Mouse (Mus musculus) CH12.LX (cell line): Measurements from ENCODE around the gene Zkscan7.

ENCODE experiments used
- CTCF ChIP-seq, 2 experiments: IDR thresholded peaks in 1 of 2; conservative IDR thresholded peaks in 1 of 2; 2 replicates each; pipeline ENCODE4 v1.5.1; 2011 to 2012; ENCODE audit warnings: low read depth in 2 of 2, low read length in 2 of 2, improper control_type of control experiment in 1 of 2, inconsistent platforms in 1 of 2, mild to moderate bottlenecking in 1 of 2, moderate library complexity in 1 of 2
- E2F4 ChIP-seq: IDR thresholded peaks from 2 replicates; pipeline ENCODE4 v1.6.1; 2011; ENCODE audit warnings: low read depth, low read length, improper control_type of control experiment; ENCODE audit not compliant: insufficient replicate concordance
- EP300 ChIP-seq: IDR thresholded peaks from 2 replicates; pipeline ENCODE4 v1.6.1; 2011; ENCODE audit warnings: low read length, improper control_type of control experiment
- GABPA ChIP-seq: IDR thresholded peaks from 2 replicates; pipeline ENCODE4 v1.6.1; 2012; ENCODE audit warnings: low read depth, low read length, improper control_type of control experiment, inconsistent platforms; ENCODE audit not compliant: insufficient replicate concordance
- MYC ChIP-seq: IDR thresholded peaks from 2 replicates; pipeline ENCODE4 v1.6.1; 2011; ENCODE audit warnings: low read depth, mild to moderate bottlenecking, improper control_type of control experiment, low read length
- NELFE ChIP-seq: IDR thresholded peaks from 2 replicates; pipeline ENCODE4 v1.6.1; 2011; ENCODE audit warnings: low read depth, low read length, improper control_type of control experiment
- POLR2A ChIP-seq: IDR thresholded peaks from 2 replicates; pipeline ENCODE4 v1.6.1; 2011; ENCODE audit warnings: low read depth, mild to moderate bottlenecking, improper control_type of control experiment, low read length
- POLR2AphosphoS2 ChIP-seq: IDR thresholded peaks from 2 replicates; pipeline ENCODE4 v1.6.1; 2011; ENCODE audit warnings: low read depth, low read length, improper control_type of control experiment
- RAD21 ChIP-seq: IDR thresholded peaks from 2 replicates; pipeline ENCODE4 v1.6.1; 2011; ENCODE audit warnings: low read depth, mild to moderate bottlenecking, low read length, improper control_type of control experiment, moderate library complexity
- RCOR1 ChIP-seq: conservative IDR thresholded peaks from 2 replicates; pipeline ENCODE4 v1.6.1; 2012; ENCODE audit warnings: low read depth, mild to moderate bottlenecking, inconsistent platforms, low read length, improper control_type of control experiment
- SMC3 ChIP-seq: IDR thresholded peaks from 2 replicates; pipeline ENCODE4 v1.6.1; 2011; ENCODE audit warnings: low read depth, low read length, improper control_type of control experiment
- USF1 ChIP-seq: IDR thresholded peaks from 2 replicates; pipeline ENCODE4 v1.6.1; 2014; ENCODE audit warnings: low read depth, mild to moderate bottlenecking, inconsistent platforms, low read length, improper control_type of control experiment

DNA sequence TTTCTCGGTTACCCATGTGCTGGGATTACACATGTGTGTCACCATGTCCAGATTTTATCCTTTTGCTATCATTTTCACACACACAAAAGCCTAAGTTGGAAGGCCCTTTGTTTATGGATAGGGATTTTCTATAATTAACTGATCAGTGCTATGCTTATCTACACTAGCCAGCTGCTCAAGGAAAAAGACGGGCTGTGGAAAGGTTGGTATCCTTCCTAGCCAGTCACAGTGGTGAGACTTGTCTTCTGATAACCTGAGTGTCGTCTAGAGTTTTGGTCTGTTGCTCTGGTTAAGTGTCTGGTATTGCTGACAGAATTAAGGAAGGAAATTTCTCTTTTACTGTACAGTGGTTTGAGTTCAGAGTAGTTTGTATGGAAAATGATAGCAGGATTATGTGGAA lies 43.4 kb downstream of the Zkscan7 start:
- TF ChIP-seq SMC3: no peak
- no peak for TF ChIP-seq CTCF (conservative IDR thresholded peaks at IDR 0.05 in 1 of 2, IDR thresholded peaks at IDR 0.05 in 1 of 2; ENCODE audit: low read depth in 2 of 2, low read length in 2 of 2)
- no peak for TF ChIP-seq POLR2A
- TF ChIP-seq EP300: no peak
- no peak for TF ChIP-seq MYC
- TF ChIP-seq NELFE: no peak
- TF ChIP-seq RCOR1: no peak
- no peak for TF ChIP-seq RAD21
- TF ChIP-seq POLR2AphosphoS2: no peak
- no peak for TF ChIP-seq GABPA
- TF ChIP-seq USF1: no peak
- no peak for TF ChIP-seq E2F4
